Comparison of ENCODE assay signal across 9 mouse cellular contexts in genomic region chr10:63880462-63880903, GRCm38 (mm10). TPM values are rescaled to one million over a fixed set of nuclear protein-coding genes. Genes with fewer than 3 reads are reported as not detected.
DNase-seq lines count a peak whose midpoint lies in the region.
"Had no signal": no experiment of that assay in that cellular context is flagged by ENCODE, and none has a peak within 500 bp of the region (broad histone marks: within the 10 kb centered on the region; RNA-seq: fewer than 3 reads in every experiment).

No protein-coding gene starts in this region.

- DNase-seq in adrenal gland, adult 2 months = peak; percentile 5
- DNase-seq in adrenal gland, postnatal 36 days = no peak
- DNase-seq in right cerebral cortex, postnatal 10 days (ENCODE audit: low spot score in 2 of 2) = peak; percentile 42 to 43
- no peak for DNase-seq in right cerebral cortex, postnatal 36 days (ENCODE audit: low spot score in 2 of 2)
- DNase-seq in layer of hippocampus, adult 8-10 months (ENCODE audit: low spot score in 2 of 2) = peak; percentile 24 to 42
- peak; percentile 45 for DNase-seq in telencephalon, adult 2 months (ENCODE audit: low read depth, low spot score)
- no peak for DNase-seq in adrenal gland, adult 8-10 months
- DNase-seq in spleen, adult 12 weeks (ENCODE audit: low spot score) = no peak

RNA-seq across cellular contexts. Expression of gene Gm10118, which starts 46.8 kb away (rescaled TPM):
- not detected for total RNA-seq in adrenal gland, adult 2 months (2021)
- not detected in 2 replicates for polyA plus RNA-seq in adrenal gland, adult 2 months (2012; rRNA removed)
- not detected for total RNA-seq in adrenal gland, postnatal 36 days (2021)
- total RNA-seq in layer of hippocampus, adult 8-10 months (2022) = 1 to 10 TPM; 2.5 to 4.0 (median 2.6) TPM
- total RNA-seq in adrenal gland, adult 8-10 months (2022) = not detected
- polyA plus RNA-seq: macrophage had no signal

Comparison
In these comparisons a context has a peak if more than half of its experiments do, and no peak if none do; other contexts are left out.
1. DNase-seq: peak in adrenal gland, adult 2 months (single experiment), right cerebral cortex, postnatal 10 days (2 of 2), layer of hippocampus, adult 8-10 months (2 of 2) and telencephalon, adult 2 months (single experiment); none in adrenal gland, postnatal 36 days (0 of 2), right cerebral cortex, postnatal 36 days (0 of 2), adrenal gland, adult 8-10 months (single experiment) and spleen, adult 12 weeks (single experiment).